Mouse (Mus musculus) liver, embryonic 15.5 days (tissue): ENCODE results near the gene Atp6v1fnb. TPM values are rescaled to one million over a fixed set of nuclear protein-coding genes. Genes with fewer than 3 reads are reported as not detected.

Experiments
- polyA plus RNA-seq: library from polyadenylated mRNA; unstranded; fragments of >200 nt; fragmentation: Nextera tagmentation; extraction: Ambion mirVana; gene quantifications from 2 replicates; pipeline ENCODE4 v1.2.1, GENCODE M21; 2015

Atp6v1fnb gene
- polyA plus RNA-seq, 1 experiment from 2014 or later = not detected

Other genes starting within 250 kb of the Atp6v1fnb start
- 23.4 and 25.0 TPM in 2 replicates for gene Hilpda, start 198.9 kb upstream of the Atp6v1fnb start, polyA plus RNA-seq
- gene Fam71f2, start 191.8 kb upstream of the Atp6v1fnb start, polyA plus RNA-seq = 0.12 and 0.16 TPM in 2 replicates
- not detected in 2 replicates for gene Fam71f1, start 152.3 kb upstream of the Atp6v1fnb start, polyA plus RNA-seq
- gene Calu, start 123.4 kb upstream of the Atp6v1fnb start, polyA plus RNA-seq = 100 and 106 TPM in 2 replicates
- gene Opn1sw, start 83.0 kb upstream of the Atp6v1fnb start, polyA plus RNA-seq = 0.03 TPM in 1 of 2 replicates, not detected in the other
- 0.13 and 0.45 TPM in 2 replicates for gene Ccdc136, start 75.1 kb upstream of the Atp6v1fnb start, polyA plus RNA-seq
- gene Flnc, start 38.2 kb upstream of the Atp6v1fnb start, polyA plus RNA-seq = 0.91 and 1.1 TPM in 2 replicates
- gene Atp6v1f, start 3.7 kb upstream of the Atp6v1fnb start, polyA plus RNA-seq = 125 and 127 TPM in 2 replicates
- 1.6 and 2.9 TPM in 2 replicates for gene Kcp, start 36.5 kb downstream of the Atp6v1fnb start, polyA plus RNA-seq
- gene Irf5, start 55.2 kb downstream of the Atp6v1fnb start, polyA plus RNA-seq = 10.7 and 11.5 TPM in 2 replicates
- 31.5 and 32.0 TPM in 2 replicates for gene Tnpo3, start 138.4 kb downstream of the Atp6v1fnb start, polyA plus RNA-seq
- gene Tspan33, start 222.8 kb downstream of the Atp6v1fnb start, polyA plus RNA-seq = 184 and 205 TPM in 2 replicates